Comparison of ENCODE assay signal across 8 mouse cellular contexts in genomic region chr9:15685215-15685614, GRCm38 (mm10). TPM values are rescaled to one million over a fixed set of nuclear protein-coding genes. Genes with fewer than 3 reads are reported as not detected.
A peak's percentile ranks its signal among the peaks of the same experiment; 100 is the strongest.
DNase-seq lines count a peak whose midpoint lies in the region; ATAC-seq and TF ChIP-seq lines count a peak whose summit lies in the region.

No protein-coding gene starts in this region.

- H3K9me3 ChIP-seq in forebrain, postnatal 0 days (ENCODE audit: low read length) = no peaks in the 10 kb centered on the region
- no peaks in the 10 kb centered on the region for H3K9me3 ChIP-seq in hindbrain, embryonic 13.5 days

- CTCF ChIA-PET in Patski (lab: Charles Lee) = interaction anchor here (0.6 to 2.5 kb wide), 5 partner anchors 12 to 319 kb away, joined by 3 to 8 read pairs (median 3); no protein-coding TSS in a partner anchor

- no peak overlapping the region for H3K9ac ChIP-seq in forebrain, postnatal 0 days
- H3K9ac ChIP-seq in hindbrain, embryonic 13.5 days = no peak overlapping the region

- POLR2A ChIA-PET in Patski (lab: Charles Lee) = no interaction called here

- no peak overlapping the region for H3K27ac ChIP-seq in forebrain, postnatal 0 days (ENCODE audit: low read depth, low read length)
- H3K27ac ChIP-seq in hindbrain, embryonic 13.5 days = no peak overlapping the region

- H3K36me3 ChIP-seq in forebrain, postnatal 0 days (ENCODE audit: insufficient read depth) = no peaks in the 10 kb centered on the region
- H3K36me3 ChIP-seq in hindbrain, embryonic 13.5 days = no peaks in the 10 kb centered on the region

- in situ Hi-C loops in Patski (cut with MboI; ENCODE audit: low pct_unique_long_range_greater_than_20kb) = no loop called here

- TF ChIP-seq CTCF in Patski (IDR thresholded peaks at IDR 0.05) = peak; percentile 81
- peak; percentile 90 for TF ChIP-seq CTCF in forebrain, postnatal 0 days (IDR thresholded peaks at IDR 0.05; ENCODE audit: low read depth)

- H3K27me3 ChIP-seq in Patski = peaks cover 18% of the 10 kb centered on the region
- H3K27me3 ChIP-seq in forebrain, postnatal 0 days (ENCODE audit: insufficient read depth, low read length) = no peaks in the 10 kb centered on the region; the same call in 1 of the 2 replicates
- no peaks in the 10 kb centered on the region for H3K27me3 ChIP-seq in hindbrain, embryonic 13.5 days

- no peak overlapping the region for H3K4me2 ChIP-seq in forebrain, postnatal 0 days (ENCODE audit: low read depth)
- H3K4me2 ChIP-seq in hindbrain, embryonic 13.5 days = no peak overlapping the region

- H3K4me3 ChIP-seq in forebrain, postnatal 0 days (ENCODE audit: low read depth, low read length) = no peak overlapping the region
- H3K4me3 ChIP-seq in hindbrain, embryonic 13.5 days = no peak overlapping the region

- DNase-seq in Patski (ENCODE audit: low read depth, low spot score) = no peak
- peak; percentile 90 for DNase-seq in forebrain, postnatal 0 days
- peak; percentile 80 to 85 for DNase-seq in layer of hippocampus, postnatal 10 days (ENCODE audit: low spot score in 2 of 2)
- DNase-seq in lung, postnatal 25 days (ENCODE audit: low spot score) = peak; percentile 69
- DNase-seq in right cerebral cortex, adult 18-20 months = peak; percentile 52

- peak; percentile 87 for ATAC-seq in Patski
- peak; percentile 79 for ATAC-seq in cerebellum, adult (ENCODE audit: insufficient number of reproducible peaks, low FRiP score, low TSS enrichment)
- ATAC-seq in forebrain, postnatal 0 days = peak; percentile 82
- peak; percentile 77 for ATAC-seq in hindbrain, embryonic 13.5 days (ENCODE audit: low FRiP score)
- ATAC-seq in erythroid progenitor cell, adult 5-6 weeks (replicated peaks; ENCODE audit: low FRiP score, poor library complexity, severe bottlenecking) = no peak

- WGBS in forebrain, postnatal 0 days = 11% methylated on average over 4 of the region's 4 CpGs
- 13% methylated on average over 4 of the region's 4 CpGs for WGBS in hindbrain, embryonic 13.5 days

- H3K4me1 ChIP-seq in forebrain, postnatal 0 days (ENCODE audit: insufficient read depth) = no peaks in the 10 kb centered on the region
- H3K4me1 ChIP-seq in hindbrain, embryonic 13.5 days (replicated peaks) = no peaks in the 10 kb centered on the region

RNA-seq across cellular contexts. Expression of gene Slc36a4, which starts 24.3 kb away (rescaled TPM):
- polyA plus RNA-seq in Patski (2021) = 11.4 TPM
- total RNA-seq in forebrain, postnatal 0 days (2014; rRNA removed) = 40.0 and 56.9 TPM in 2 replicates
- 18.6 and 28.1 TPM in 2 replicates for polyA plus RNA-seq in forebrain, postnatal 0 days (2015; fragmentation: Nextera tagmentation; extraction: Ambion mirVana)
- polyA plus RNA-seq in hindbrain, embryonic 13.5 days (2015; fragmentation: Nextera tagmentation; extraction: Ambion mirVana) = 21.4 and 27.2 TPM in 2 replicates
- 10 to 100 TPM; 47.5 to 49.1 TPM for total RNA-seq in layer of hippocampus, postnatal 10 days (2021)
- total RNA-seq in erythroid progenitor cell, adult 5-6 weeks (2015; ENCODE audit: low replicate concordance) = 5.4 and 11.5 TPM in 2 replicates
- total RNA-seq in erythroid progenitor cell, adult 5-6 weeks (2017; ENCODE audit: low replicate concordance) = 0.90 and 1.6 TPM in 2 replicates

RNA-seq across cellular contexts. Expression of gene Deup1, which starts 57.5 kb away (rescaled TPM):
- not detected for polyA plus RNA-seq in Patski (2021)
- total RNA-seq in forebrain, postnatal 0 days (2014; rRNA removed) = 4.7 and 9.8 TPM in 2 replicates
- 3.2 and 4.8 TPM in 2 replicates for polyA plus RNA-seq in forebrain, postnatal 0 days (2015; fragmentation: Nextera tagmentation; extraction: Ambion mirVana)
- 1.3 and 3.4 TPM in 2 replicates for polyA plus RNA-seq in hindbrain, embryonic 13.5 days (2015; fragmentation: Nextera tagmentation; extraction: Ambion mirVana)
- 1 to 10 TPM; 1.6 to 1.8 TPM for total RNA-seq in layer of hippocampus, postnatal 10 days (2021)
- not detected in 2 replicates for total RNA-seq in erythroid progenitor cell, adult 5-6 weeks (2015; ENCODE audit: low replicate concordance)
- not detected in 2 replicates for total RNA-seq in erythroid progenitor cell, adult 5-6 weeks (2017; ENCODE audit: low replicate concordance)
